Mouse (Mus musculus): ENCODE measurements around the gene Kalrn. TPM values are rescaled to one million over a fixed set of nuclear protein-coding genes. Genes with fewer than 3 reads are reported as not detected.

Gene Kalrn
- polyA plus RNA-seq, 1 experiment from 2014 or later: 22.1 TPM

DNA sequence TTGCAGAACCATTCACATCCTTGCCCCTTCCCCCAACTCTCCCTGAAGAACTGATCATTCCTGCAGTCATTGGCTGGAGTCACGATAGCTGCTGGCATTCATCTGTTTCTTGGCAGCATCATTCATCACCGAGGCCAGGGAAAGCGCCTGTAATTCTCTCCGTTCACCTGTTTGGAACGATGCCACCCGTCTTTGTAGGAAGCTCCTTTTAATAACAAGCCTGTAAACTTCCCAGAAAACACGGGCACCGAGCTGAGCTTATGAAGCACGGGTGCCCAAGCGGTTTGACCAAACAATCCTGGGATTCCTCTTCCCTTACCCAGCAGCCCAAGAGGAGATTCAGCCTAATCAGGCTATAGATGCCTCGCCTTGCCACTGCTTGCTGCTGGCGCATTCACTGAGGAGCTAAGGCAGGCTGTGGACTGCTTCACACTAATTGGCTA lies 243.9 kb downstream of the Kalrn start:
- Histone ChIP-seq H3K36me3 (ENCODE audit: control insufficient read depth, insufficient read depth, low read length) (no peaks in the 10 kb centered on the region), H3K4me1 (ENCODE audit: control insufficient read depth, insufficient read depth, low read length) (peaks cover 6% of the 10 kb centered on the region), H3K4me2 (replicated peaks; ENCODE audit: low read depth, low read length) (no peak overlapping the region), H3K4me3 (ENCODE audit: low read depth, low read length) (no peak overlapping the region), H3K27me3 (ENCODE audit: control insufficient read depth, insufficient read depth, low read length) (no peaks in the 10 kb centered on the region), H3K27ac (ENCODE audit: low read length) (no peak overlapping the region), H3K9me3 (ENCODE audit: control insufficient read depth, low read depth, low read length) (no peaks in the 10 kb centered on the region), H3K9ac (replicated peaks; ENCODE audit: low read depth, low read length) (no peak overlapping the region)
- no peak for ATAC-seq (ENCODE audit: insufficient number of reproducible peaks, insufficient read depth, low FRiP score, low read depth)
- WGBS: 44% methylated on average over 12 of the region's 12 CpGs

DNA sequence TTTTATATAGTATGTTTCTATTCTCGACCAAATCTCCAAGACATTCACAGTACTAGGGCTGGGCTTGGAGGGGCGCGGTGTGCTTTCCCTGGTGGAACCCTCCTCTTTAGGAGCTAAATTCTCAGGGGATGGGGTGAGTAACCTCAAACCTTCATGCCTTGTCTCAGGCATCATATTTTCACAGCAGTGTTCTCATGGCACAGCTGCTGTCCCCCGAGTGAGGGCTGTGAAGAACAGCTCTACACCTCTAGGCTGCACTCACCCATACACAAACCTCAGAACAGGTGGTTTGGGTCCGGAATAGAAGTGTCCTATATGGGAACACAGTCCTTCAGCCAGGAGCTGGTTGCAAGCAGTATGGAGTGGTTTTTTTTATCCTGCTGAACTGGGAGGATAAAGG lies 245.4 kb downstream of the Kalrn start:
- Histone ChIP-seq H3K27ac (ENCODE audit: low read length) (no peak overlapping the region), H3K9me3 (ENCODE audit: control insufficient read depth, low read depth, low read length) (no peaks in the 10 kb centered on the region), H3K27me3 (ENCODE audit: control insufficient read depth, insufficient read depth, low read length) (no peaks in the 10 kb centered on the region), H3K4me2 (replicated peaks; ENCODE audit: low read depth, low read length) (no peak overlapping the region), H3K9ac (replicated peaks; ENCODE audit: low read depth, low read length) (no peak overlapping the region), H3K36me3 (ENCODE audit: control insufficient read depth, insufficient read depth, low read length) (no peaks in the 10 kb centered on the region), H3K4me1 (ENCODE audit: control insufficient read depth, insufficient read depth, low read length) (peaks cover 3% of the 10 kb centered on the region; the same call in 1 of the 2 replicates), H3K4me3 (ENCODE audit: low read depth, low read length) (no peak overlapping the region)
- 76% methylated on average over 5 of the region's 5 CpGs for WGBS
- ATAC-seq (ENCODE audit: insufficient number of reproducible peaks, insufficient read depth, low FRiP score, low read depth): no peak

DNA sequence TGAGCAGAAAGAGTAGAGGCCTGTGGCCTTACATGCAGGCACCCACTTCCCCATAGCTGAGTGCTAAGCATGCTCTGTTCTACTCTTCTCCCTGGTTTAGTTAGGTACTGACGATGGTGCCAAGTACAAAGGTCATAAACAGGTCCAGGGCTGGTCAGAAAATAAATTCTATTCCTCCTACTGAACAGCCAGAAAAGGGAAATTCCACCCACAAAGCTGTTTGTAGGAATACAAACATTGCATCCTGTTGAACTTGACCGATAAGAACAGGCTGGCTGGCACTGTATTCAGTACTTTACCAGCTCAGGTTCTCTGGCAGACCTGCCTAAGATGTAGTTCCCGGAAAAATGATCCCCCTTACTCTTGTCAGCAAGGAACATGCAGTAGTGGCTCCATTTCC lies 247.5 kb downstream of the Kalrn start:
- H3K36me3 ChIP-seq (ENCODE audit: control insufficient read depth, insufficient read depth, low read length): no peaks in the 10 kb centered on the region
- no peak for ATAC-seq (ENCODE audit: insufficient number of reproducible peaks, insufficient read depth, low FRiP score, low read depth)
- no peak overlapping the region for H3K4me3 ChIP-seq (ENCODE audit: low read depth, low read length)
- WGBS: 73% methylated on average over 3 of the region's 3 CpGs
- no peak overlapping the region for H3K9ac ChIP-seq (replicated peaks; ENCODE audit: low read depth, low read length)
- H3K4me1 ChIP-seq (ENCODE audit: control insufficient read depth, insufficient read depth, low read length): peaks cover 3% of the 10 kb centered on the region; the same call in 1 of the 2 replicates
- no peak overlapping the region for H3K4me2 ChIP-seq (replicated peaks; ENCODE audit: low read depth, low read length)
- H3K27me3 ChIP-seq (ENCODE audit: control insufficient read depth, insufficient read depth, low read length): no peaks in the 10 kb centered on the region
- H3K9me3 ChIP-seq (ENCODE audit: control insufficient read depth, low read depth, low read length): no peaks in the 10 kb centered on the region
- H3K27ac ChIP-seq (ENCODE audit: low read length): no peak overlapping the region

DNA sequence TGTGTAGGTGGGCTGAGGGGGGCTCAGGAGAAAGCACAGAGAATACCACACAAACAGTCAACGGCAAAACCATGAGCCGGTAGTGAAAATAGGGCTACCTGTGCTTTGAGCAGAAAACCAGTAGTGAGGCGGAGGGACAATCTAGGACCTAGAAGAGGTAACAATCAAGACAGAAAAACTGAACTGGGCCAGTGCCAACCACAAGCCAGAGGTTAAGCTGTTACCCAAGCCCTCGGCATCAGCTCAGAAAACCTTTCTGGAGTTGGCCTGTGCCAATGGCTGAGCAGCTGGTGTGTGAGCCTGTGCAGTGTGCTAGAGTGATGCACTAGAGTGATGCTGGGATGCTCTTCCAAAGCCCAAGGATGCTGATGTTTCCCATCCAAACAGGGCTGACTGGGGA lies 248.2 kb downstream of the Kalrn start:
- Histone ChIP-seq H3K4me1 (ENCODE audit: control insufficient read depth, insufficient read depth, low read length) (peaks cover 3% of the 10 kb centered on the region; the same call in 1 of the 2 replicates), H3K4me2 (replicated peaks; ENCODE audit: low read depth, low read length) (no peak overlapping the region), H3K4me3 (ENCODE audit: low read depth, low read length) (no peak overlapping the region), H3K27ac (ENCODE audit: low read length) (no peak overlapping the region), H3K9ac (replicated peaks; ENCODE audit: low read depth, low read length) (no peak overlapping the region), H3K9me3 (ENCODE audit: control insufficient read depth, low read depth, low read length) (no peaks in the 10 kb centered on the region), H3K36me3 (ENCODE audit: control insufficient read depth, insufficient read depth, low read length) (no peaks in the 10 kb centered on the region), H3K27me3 (ENCODE audit: control insufficient read depth, insufficient read depth, low read length) (no peaks in the 10 kb centered on the region)
- ATAC-seq (ENCODE audit: insufficient number of reproducible peaks, insufficient read depth, low FRiP score, low read depth): no peak
- 94% methylated on average over 4 of the region's 4 CpGs for WGBS

DNA sequence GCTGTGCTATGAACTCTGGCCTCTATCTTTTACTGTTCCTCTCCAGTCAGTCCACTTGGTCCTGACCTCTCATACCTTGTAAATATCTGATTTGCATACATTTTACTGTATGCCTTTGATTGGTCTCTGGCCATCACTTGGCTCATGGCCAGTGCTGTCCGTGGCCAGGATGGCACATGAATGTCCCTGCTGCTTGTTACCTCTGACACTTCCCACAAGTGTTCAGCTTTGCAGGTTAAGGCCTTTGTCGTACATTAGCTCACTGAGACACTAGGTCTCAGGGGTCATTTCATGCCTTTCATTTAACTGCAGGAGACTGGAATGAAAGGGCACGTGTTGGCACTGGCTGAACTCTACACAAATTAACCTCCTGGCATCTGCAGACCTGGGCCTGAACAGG lies 248.6 kb downstream of the Kalrn start:
- no peak for ATAC-seq (ENCODE audit: insufficient number of reproducible peaks, insufficient read depth, low FRiP score, low read depth)
- Histone ChIP-seq H3K4me3 (ENCODE audit: low read depth, low read length) (no peak overlapping the region), H3K36me3 (ENCODE audit: control insufficient read depth, insufficient read depth, low read length) (no peaks in the 10 kb centered on the region), H3K9ac (replicated peaks; ENCODE audit: low read depth, low read length) (no peak overlapping the region), H3K4me2 (replicated peaks; ENCODE audit: low read depth, low read length) (no peak overlapping the region), H3K27me3 (ENCODE audit: control insufficient read depth, insufficient read depth, low read length) (no peaks in the 10 kb centered on the region), H3K9me3 (ENCODE audit: control insufficient read depth, low read depth, low read length) (no peaks in the 10 kb centered on the region), H3K4me1 (ENCODE audit: control insufficient read depth, insufficient read depth, low read length) (peaks cover 3% of the 10 kb centered on the region; the same call in 1 of the 2 replicates), H3K27ac (ENCODE audit: low read length) (no peak overlapping the region)
- WGBS: 73% methylated on average over 3 of the region's 3 CpGs

DNA sequence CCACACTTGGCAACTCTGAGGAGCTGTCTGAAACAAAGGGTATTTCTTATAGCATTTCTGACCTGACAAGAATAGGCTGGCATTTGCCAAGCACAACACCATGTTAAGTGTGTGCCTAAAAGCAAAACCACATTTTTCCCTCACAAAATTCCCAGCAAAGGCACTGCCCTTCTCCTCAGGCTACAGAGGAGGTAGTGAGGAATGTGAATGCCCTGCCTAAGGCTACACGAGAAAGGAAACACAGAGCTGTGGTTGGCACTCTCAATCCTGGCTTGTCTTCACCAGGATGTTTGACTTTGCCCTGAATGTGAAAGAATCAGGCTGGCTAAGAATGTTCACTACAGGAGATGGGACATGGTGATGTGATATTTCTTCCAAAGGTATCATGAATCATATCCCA lies 249.8 kb downstream of the Kalrn start:
- 71% methylated on average over 1 of the region's 1 CpGs for WGBS
- no peak for ATAC-seq (ENCODE audit: insufficient number of reproducible peaks, insufficient read depth, low FRiP score, low read depth)
- no peak overlapping the region for H3K27ac ChIP-seq (ENCODE audit: low read length)
- no peaks in the 10 kb centered on the region for H3K4me1 ChIP-seq (ENCODE audit: control insufficient read depth, insufficient read depth, low read length)
- no peaks in the 10 kb centered on the region for H3K9me3 ChIP-seq (ENCODE audit: control insufficient read depth, low read depth, low read length)
- H3K27me3 ChIP-seq (ENCODE audit: control insufficient read depth, insufficient read depth, low read length): no peaks in the 10 kb centered on the region
- no peaks in the 10 kb centered on the region for H3K36me3 ChIP-seq (ENCODE audit: control insufficient read depth, insufficient read depth, low read length)
- no peak overlapping the region for H3K9ac ChIP-seq (replicated peaks; ENCODE audit: low read depth, low read length)
- no peak overlapping the region for H3K4me3 ChIP-seq (ENCODE audit: low read depth, low read length)
- H3K4me2 ChIP-seq (replicated peaks; ENCODE audit: low read depth, low read length): no peak overlapping the region

DNA sequence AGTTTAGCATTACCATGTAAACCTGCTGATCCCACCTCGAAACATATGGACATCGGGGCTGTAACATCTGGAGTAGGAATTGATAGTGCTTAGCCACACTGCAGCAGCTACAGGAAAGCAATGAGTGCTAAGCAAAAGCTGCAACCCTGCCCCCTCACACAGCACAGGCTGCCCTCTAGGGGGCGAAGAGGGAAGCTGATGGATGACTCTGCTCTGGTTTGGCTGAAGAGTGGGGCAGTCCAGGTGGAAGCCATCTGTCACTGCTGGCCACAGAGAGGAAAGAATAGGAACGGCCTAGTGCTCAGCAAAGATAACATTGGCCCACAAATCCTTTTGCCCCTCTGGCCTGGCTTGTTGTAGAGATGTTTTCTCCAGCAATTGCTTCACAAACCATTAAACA lies 250.8 kb downstream of the Kalrn start:
- ATAC-seq (ENCODE audit: insufficient number of reproducible peaks, insufficient read depth, low FRiP score, low read depth): peak; percentile 65; the same call in 1 of the 2 replicates
- H3K4me1 ChIP-seq (ENCODE audit: control insufficient read depth, insufficient read depth, low read length): no peaks in the 10 kb centered on the region
- WGBS: 18% methylated on average over 4 of the region's 4 CpGs
- no peaks in the 10 kb centered on the region for H3K27me3 ChIP-seq (ENCODE audit: control insufficient read depth, insufficient read depth, low read length)
- H3K4me3 ChIP-seq (ENCODE audit: low read depth, low read length): no peak overlapping the region
- H3K27ac ChIP-seq (ENCODE audit: low read length): no peak overlapping the region
- H3K9ac ChIP-seq (replicated peaks; ENCODE audit: low read depth, low read length): no peak overlapping the region
- H3K9me3 ChIP-seq (ENCODE audit: control insufficient read depth, low read depth, low read length): no peaks in the 10 kb centered on the region
- H3K36me3 ChIP-seq (ENCODE audit: control insufficient read depth, insufficient read depth, low read length): no peaks in the 10 kb centered on the region
- H3K4me2 ChIP-seq (replicated peaks; ENCODE audit: low read depth, low read length): no peak overlapping the region

DNA sequence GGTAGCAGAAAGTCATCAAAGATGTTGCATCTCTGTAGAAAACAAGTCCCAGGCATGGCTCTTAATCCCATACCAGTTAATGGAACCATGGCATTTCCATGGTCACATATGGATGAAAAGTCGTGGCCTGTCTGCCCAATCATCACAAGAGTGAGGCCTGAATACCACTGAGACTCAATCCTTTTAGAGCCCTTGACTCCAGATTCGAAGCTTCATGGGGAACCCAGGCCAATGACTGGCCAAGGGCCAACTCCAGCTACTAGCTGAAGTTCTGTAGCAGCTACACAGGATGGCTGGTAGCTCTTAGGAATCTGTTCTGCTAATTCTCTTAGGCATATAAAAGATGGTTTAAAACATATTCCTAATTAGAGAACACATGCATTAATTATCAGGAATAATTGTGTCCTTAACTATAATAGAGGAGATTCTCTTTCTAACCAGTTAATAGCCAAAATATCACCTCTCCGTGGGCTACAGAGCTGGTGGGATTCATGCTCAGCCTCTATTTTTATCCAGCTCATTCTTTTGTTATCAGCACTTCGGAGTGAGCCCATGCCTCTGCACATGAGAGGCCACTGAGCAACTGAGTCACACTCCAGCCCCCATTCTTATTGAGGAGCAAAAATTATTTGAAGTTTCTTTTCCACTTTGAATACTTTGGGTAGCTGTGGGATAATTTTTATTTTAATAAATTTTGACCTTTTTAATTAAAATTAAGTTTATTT lies 252.1 kb downstream of the Kalrn start:
- H3K27ac ChIP-seq (ENCODE audit: low read length): no peak overlapping the region
- ATAC-seq (ENCODE audit: insufficient number of reproducible peaks, insufficient read depth, low FRiP score, low read depth): no peak
- no peak overlapping the region for H3K4me3 ChIP-seq (ENCODE audit: low read depth, low read length)
- H3K9me3 ChIP-seq (ENCODE audit: control insufficient read depth, low read depth, low read length): no peaks in the 10 kb centered on the region
- WGBS: 80% methylated on average over 4 of the region's 4 CpGs
- no peaks in the 10 kb centered on the region for H3K27me3 ChIP-seq (ENCODE audit: control insufficient read depth, insufficient read depth, low read length)
- no peak overlapping the region for H3K4me2 ChIP-seq (replicated peaks; ENCODE audit: low read depth, low read length)
- no peaks in the 10 kb centered on the region for H3K4me1 ChIP-seq (ENCODE audit: control insufficient read depth, insufficient read depth, low read length)
- no peaks in the 10 kb centered on the region for H3K36me3 ChIP-seq (ENCODE audit: control insufficient read depth, insufficient read depth, low read length)
- no peak overlapping the region for H3K9ac ChIP-seq (replicated peaks; ENCODE audit: low read depth, low read length)
